Mouse (Mus musculus) forebrain, embryonic 16.5 days (tissue): ENCODE results near the gene Erp44. TPM values are rescaled to one million over a fixed set of nuclear protein-coding genes. Genes with fewer than 3 reads are reported as not detected.

Experiments
- ATAC-seq: fragments of 200-750 bp; cut with Nextera tagmentation; 2 replicates; pipeline ENCODE4 v1.8.0; 2017; ENCODE audit warnings: mild to moderate bottlenecking, moderate library complexity
- H3K27ac ChIP-seq: fragments of 300-500 bp; sonication (generic); 2 replicates; pipeline ENCODE4 v1.5.1; 2014; ENCODE audit warnings: low read length, control low read depth
- H3K27me3 ChIP-seq: fragments of 300-500 bp; sonication (generic); replicated peaks from 2 replicates; pipeline ENCODE4 v1.6.1; 2014; ENCODE audit warnings: low read length; ENCODE audit not compliant: control insufficient read depth, insufficient read depth
- H3K36me3 ChIP-seq: fragments of 300-500 bp; sonication (generic); 2 replicates; pipeline ENCODE4 v1.6.1; 2014; ENCODE audit not compliant: control insufficient read depth, insufficient read depth
- H3K4me1 ChIP-seq: fragments of 300-500 bp; sonication (generic); replicated peaks from 2 replicates; pipeline ENCODE4 v1.6.1; 2014; ENCODE audit warnings: low read length; ENCODE audit not compliant: control insufficient read depth, insufficient read depth
- H3K4me2 ChIP-seq: fragments of 300-500 bp; sonication (generic); 2 replicates; pipeline ENCODE4 v1.6.1; 2014; ENCODE audit warnings: mild to moderate bottlenecking, low read length, control low read depth
- H3K4me3 ChIP-seq: fragments of 300-500 bp; sonication (generic); replicated peaks from 2 replicates; pipeline ENCODE4 v1.5.1; 2014; ENCODE audit warnings: mild to moderate bottlenecking, low read length, control low read depth
- H3K9ac ChIP-seq: fragments of 300-500 bp; sonication (generic); replicated peaks from 2 replicates; pipeline ENCODE4 v1.6.1; 2014; ENCODE audit warnings: low read depth, low read length, control low read depth
- H3K9me3 ChIP-seq: fragments of 300-500 bp; sonication (generic); 2 replicates; pipeline ENCODE4 v1.6.1; 2016; ENCODE audit warnings: low read length; ENCODE audit not compliant: control insufficient read depth
- WGBS: fragments of 180-500 bp; shearing (Covaris S2); extraction: QIAGEN DNeasy Blood & Tissue Kit; methylation state at CpG from one replicate; pipeline ENCODE4 v1.1.7; 2014; 5-methylcytosine and 5-hydroxymethylcytosine counted together
- polyA plus RNA-seq: library from polyadenylated mRNA; unstranded; fragments of >200 nt; fragmentation: Nextera tagmentation; extraction: Ambion mirVana; gene quantifications from 2 replicates; pipeline ENCODE4 v1.2.1, GENCODE M21; 2015

Erp44 gene
- 65.4 and 76.3 TPM in 2 replicates for polyA plus RNA-seq

DNA sequence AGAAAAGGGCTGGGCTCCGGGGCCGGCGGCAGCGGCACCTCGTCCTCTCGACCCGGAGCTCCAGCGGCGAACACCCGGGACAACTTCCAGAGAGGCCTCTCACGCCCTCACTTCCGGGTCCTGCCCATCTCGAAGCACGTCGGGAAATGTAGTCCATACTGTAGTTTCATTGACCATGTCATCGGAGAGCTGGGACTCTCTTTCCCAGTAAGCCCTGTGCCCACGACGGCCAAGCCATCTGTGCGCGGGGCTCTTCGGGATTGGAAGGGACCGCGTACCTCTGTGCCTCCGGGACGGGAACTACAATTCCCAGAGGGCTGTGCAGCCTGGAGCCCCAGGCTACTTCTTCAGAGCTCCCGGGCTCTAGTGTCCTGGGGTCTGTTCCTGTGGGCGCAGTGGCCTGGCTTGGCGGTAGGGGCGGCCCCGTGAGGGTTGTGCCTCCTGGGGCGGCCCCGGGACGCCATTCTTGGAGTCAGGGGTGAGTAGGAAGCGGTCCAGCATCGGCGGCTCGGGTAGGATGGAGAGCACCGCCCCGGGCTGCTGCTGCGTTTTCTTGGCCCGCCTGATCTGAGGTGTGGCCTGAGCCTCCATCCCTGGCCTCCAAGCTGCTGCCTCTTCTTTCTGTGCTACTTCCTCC lies at the start of gene Erp44, which contains the start of gene Invs:
TSS of gene Erp44 (minus strand) at position 61 of the 637 bp plus-strand sequence.
TSS of gene Invs (plus strand) at position 263 of the 637 bp plus-strand sequence.
- Histone ChIP-seq H3K9me3 (no peaks in the 10 kb centered on the region), H3K27ac (peak within 1 kb of the TSS; percentile 65), H3K4me3 (peak within 1 kb of the TSS; percentile 84), H3K36me3 (no peaks in the 10 kb centered on the region), H3K4me1 (peaks cover 8% of the 10 kb centered on the region), H3K4me2 (peak within 1 kb of the TSS; percentile 95), H3K9ac (peak within 1 kb of the TSS; percentile 84), H3K27me3 (no peaks in the 10 kb centered on the region)
- peak; percentile 100 for ATAC-seq
- under 1% methylated on average over 41 of the region's 41 CpGs for WGBS

DNA sequence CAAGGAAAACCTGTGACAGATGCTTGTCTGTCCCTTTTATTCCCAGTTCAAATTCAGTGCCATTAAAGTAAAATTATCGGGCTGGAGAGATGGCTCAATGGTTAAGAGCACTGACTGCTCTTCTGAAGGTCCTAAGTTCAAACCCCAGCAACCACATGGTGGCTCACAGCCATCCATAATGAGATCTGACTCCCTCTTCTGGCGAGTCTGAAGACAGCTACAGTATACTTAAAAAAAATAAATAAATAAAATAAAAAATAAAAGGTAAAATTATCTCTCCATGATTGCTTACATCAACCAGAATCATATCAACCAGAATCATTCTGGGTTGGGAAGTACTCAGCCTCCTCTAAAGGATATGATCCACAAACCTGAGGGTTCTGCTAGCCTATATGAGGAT lies 48.7 kb upstream of the Erp44 start:
- no peak for ATAC-seq
- Histone ChIP-seq H3K9ac (no peak overlapping the region), H3K27me3 (no peaks in the 10 kb centered on the region), H3K4me1 (no peaks in the 10 kb centered on the region), H3K4me2 (no peak overlapping the region), H3K9me3 (no peaks in the 10 kb centered on the region), H3K36me3 (no peaks in the 10 kb centered on the region), H3K27ac (no peak overlapping the region), H3K4me3 (no peak overlapping the region)
- 64% methylated on average over 2 of the region's 2 CpGs for WGBS

- ATAC-seq = no peak
- Histone ChIP-seq H3K4me1 (no peaks in the 10 kb centered on the region), H3K4me3 (no peak overlapping the region)
Measured at GRCm38 (mm10) chr4:48327192-48327591, 47.8 kb upstream of the Erp44 start.

DNA sequence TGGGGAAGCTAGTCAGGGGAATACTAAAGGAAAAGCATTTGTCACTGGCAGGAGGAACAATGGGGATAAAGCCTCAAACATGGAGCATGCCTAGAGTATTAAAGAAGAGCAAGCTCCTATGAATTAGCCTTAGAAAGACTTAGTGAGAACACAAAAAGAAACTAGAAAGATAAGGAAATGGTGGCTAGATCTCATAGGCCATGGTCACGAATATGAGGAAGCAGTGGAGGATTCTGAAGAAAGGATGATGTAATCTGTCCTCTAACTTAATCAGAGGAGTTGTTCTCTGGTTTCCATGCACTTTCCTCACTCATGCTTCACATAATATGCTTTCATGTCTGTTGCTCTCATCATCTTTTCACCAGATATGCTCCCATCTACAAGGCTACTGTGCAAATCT lies 42.7 kb upstream of the Erp44 start:
- WGBS = 42% methylated on average over 1 of the region's 1 CpGs
- H3K4me2 ChIP-seq = no peak overlapping the region

More at GRCm38 (mm10) chr4:48327192-48327591, 47.8 kb upstream of the Erp44 start:
- Histone ChIP-seq H3K27ac (no peak overlapping the region), H3K9ac (no peak overlapping the region), H3K27me3 (no peaks in the 10 kb centered on the region), H3K9me3 (no peaks in the 10 kb centered on the region), H3K36me3 (no peaks in the 10 kb centered on the region), H3K4me2 (no peak overlapping the region)

GRCm38 (mm10) chr4:48321276-48321675 lies 41.9 kb upstream of the Erp44 start:
- H3K4me1 ChIP-seq = no peaks in the 10 kb centered on the region
- no peak overlapping the region for H3K27ac ChIP-seq
- 84% methylated on average over 1 of the region's 1 CpGs for WGBS

More for the DNA sequence above, 42.7 kb upstream of the Erp44 start:
- no peak overlapping the region for H3K27ac ChIP-seq
- no peaks in the 10 kb centered on the region for H3K27me3 ChIP-seq
- H3K4me1 ChIP-seq = no peaks in the 10 kb centered on the region
- H3K9me3 ChIP-seq = no peaks in the 10 kb centered on the region
- H3K36me3 ChIP-seq = no peaks in the 10 kb centered on the region
- no peak for ATAC-seq
- no peak overlapping the region for H3K9ac ChIP-seq
- H3K4me3 ChIP-seq = no peak overlapping the region

DNA sequence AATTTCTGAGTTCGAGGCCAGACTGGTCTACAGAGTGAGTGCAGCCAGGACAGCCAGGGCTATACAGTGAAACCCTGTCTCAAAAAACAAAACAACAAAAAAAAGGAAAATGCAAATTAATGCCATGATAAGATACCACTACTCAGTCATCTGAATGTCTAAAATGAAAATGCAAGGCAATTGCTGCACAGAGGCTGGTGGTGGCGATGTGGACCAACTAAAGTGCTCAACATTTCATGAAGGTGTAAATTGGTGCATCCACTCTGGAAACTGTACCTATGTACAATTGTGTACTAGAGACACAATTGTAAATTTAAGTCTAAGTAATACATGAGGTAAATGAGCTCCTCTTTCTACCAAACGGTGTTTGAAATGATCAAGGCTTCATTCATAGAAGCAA lies 36.7 kb upstream of the Erp44 start:
- ATAC-seq = no peak
- 87% methylated on average over 3 of the region's 3 CpGs for WGBS

More at GRCm38 (mm10) chr4:48321276-48321675, 41.9 kb upstream of the Erp44 start:
- no peak overlapping the region for H3K4me3 ChIP-seq
- H3K27me3 ChIP-seq = no peaks in the 10 kb centered on the region
- no peak overlapping the region for H3K9ac ChIP-seq
- no peak overlapping the region for H3K4me2 ChIP-seq
- no peak for ATAC-seq
- H3K36me3 ChIP-seq = no peaks in the 10 kb centered on the region
- H3K9me3 ChIP-seq = no peaks in the 10 kb centered on the region

DNA sequence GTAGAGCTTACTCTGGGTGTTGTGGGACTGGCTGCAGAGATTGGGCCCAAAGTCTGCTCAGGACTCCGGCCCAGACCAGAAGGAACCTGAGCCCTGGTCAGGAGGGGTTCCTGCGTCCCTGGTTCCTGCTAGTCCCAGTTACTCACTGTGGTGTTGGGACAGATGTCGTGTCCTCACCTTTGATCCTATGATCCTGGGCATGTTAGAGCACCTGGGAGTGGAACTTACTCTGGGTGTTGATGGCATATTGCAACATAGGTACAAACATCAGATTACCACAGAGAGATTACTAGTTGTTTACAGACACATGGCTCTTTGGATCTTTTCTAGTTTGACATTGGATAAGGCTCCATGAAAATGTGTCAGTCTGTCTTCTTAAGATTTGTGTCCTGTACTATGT lies 35.5 kb upstream of the Erp44 start:
- no peaks in the 10 kb centered on the region for H3K9me3 ChIP-seq
- no peak overlapping the region for H3K9ac ChIP-seq
- ATAC-seq = no peak
- WGBS = 89% methylated on average over 3 of the region's 3 CpGs
- no peak overlapping the region for H3K4me2 ChIP-seq
- no peaks in the 10 kb centered on the region for H3K27me3 ChIP-seq
- no peaks in the 10 kb centered on the region for H3K4me1 ChIP-seq
- H3K27ac ChIP-seq = no peak overlapping the region
- H3K36me3 ChIP-seq = no peaks in the 10 kb centered on the region
- no peak overlapping the region for H3K4me3 ChIP-seq

More for the DNA sequence above, 36.7 kb upstream of the Erp44 start:
- no peaks in the 10 kb centered on the region for H3K4me1 ChIP-seq
- no peaks in the 10 kb centered on the region for H3K9me3 ChIP-seq
- H3K27me3 ChIP-seq = no peaks in the 10 kb centered on the region
- no peak overlapping the region for H3K4me3 ChIP-seq
- no peak overlapping the region for H3K27ac ChIP-seq
- no peaks in the 10 kb centered on the region for H3K36me3 ChIP-seq
- H3K4me2 ChIP-seq = no peak overlapping the region
- no peak overlapping the region for H3K9ac ChIP-seq

- Histone ChIP-seq H3K9ac (no peak overlapping the region), H3K27ac (peak overlapping the region; percentile 73; the same call in 1 of the 2 replicates), H3K9me3 (no peaks in the 10 kb centered on the region), H3K4me3 (no peak overlapping the region), H3K4me2 (no peak overlapping the region), H3K27me3 (no peaks in the 10 kb centered on the region), H3K4me1 (peaks cover 7% of the 10 kb centered on the region), H3K36me3 (no peaks in the 10 kb centered on the region)
- 24% methylated on average over 5 of the region's 5 CpGs for WGBS
- ATAC-seq = peak; percentile 91
Measured at GRCm38 (mm10) chr4:48287086-48287757, 7.9 kb upstream of the Erp44 start.

DNA sequence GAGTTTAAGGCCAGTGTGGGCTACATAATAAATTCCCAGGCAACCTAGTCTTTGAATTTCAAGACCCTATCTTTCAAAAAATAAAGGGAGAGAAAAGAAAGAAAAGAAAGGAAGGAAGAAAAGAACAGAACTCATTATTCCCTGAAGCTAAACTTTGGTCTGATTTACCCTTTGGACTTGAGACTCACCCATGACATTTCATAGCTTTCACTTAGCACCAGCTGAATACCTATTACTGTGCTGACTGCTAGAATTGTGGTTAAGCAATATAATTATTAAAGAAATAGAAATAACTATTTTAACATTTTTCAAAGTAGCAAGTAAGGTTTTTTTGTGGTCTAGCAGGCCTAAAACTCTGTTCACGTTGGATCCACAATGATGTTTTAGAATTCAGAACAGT lies 1.8 kb upstream of the Erp44 start:
- no peak for ATAC-seq
- Histone ChIP-seq H3K4me1 (peaks cover 8% of the 10 kb centered on the region), H3K36me3 (no peaks in the 10 kb centered on the region), H3K27me3 (no peaks in the 10 kb centered on the region), H3K9ac (no peak overlapping the region), H3K27ac (no peak overlapping the region), H3K4me2 (no peak overlapping the region), H3K4me3 (no peak overlapping the region), H3K9me3 (no peaks in the 10 kb centered on the region)
- WGBS = 95% methylated on average over 1 of the region's 1 CpGs
